Mouse (Mus musculus) kidney, adult 9 months (tissue): ENCODE results near the gene Cdc42se2.

Source experiments
- DNase-seq: peaks from one replicate; pipeline ENCODE4 v3.0.0; 2022

The Cdc42se2 gene

GRCm38 (mm10) chr11:54791458-54791857 lies 4.0 kb upstream of the Cdc42se2 start:
- no peak for DNase-seq

- DNase-seq, result peak; percentile 50
Observed at GRCm38 (mm10) chr11:54786858-54787487, 502 bp downstream of the Cdc42se2 start.

GRCm38 (mm10) chr11:54785566-54785965 lies 1.9 kb downstream of the Cdc42se2 start:
- DNase-seq, result no peak

GRCm38 (mm10) chr11:54784436-54784835 lies 3.0 kb downstream of the Cdc42se2 start:
- DNase-seq, result no peak

GRCm38 (mm10) chr11:54782253-54782652 lies 5.2 kb downstream of the Cdc42se2 start:
- no peak for DNase-seq

GRCm38 (mm10) chr11:54779946-54780345 lies 7.5 kb downstream of the Cdc42se2 start:
- DNase-seq, result no peak

GRCm38 (mm10) chr11:54778131-54778844 lies 9.2 kb downstream of the Cdc42se2 start:
- DNase-seq, result peak; percentile 23

GRCm38 (mm10) chr11:54777387-54778130 lies 9.9 kb downstream of the Cdc42se2 start:
- no peak for DNase-seq

GRCm38 (mm10) chr11:54776735-54777333 lies 10.6 kb downstream of the Cdc42se2 start:
- DNase-seq, result no peak

GRCm38 (mm10) chr11:54776367-54776701 lies 11.1 kb downstream of the Cdc42se2 start:
- DNase-seq, result no peak

GRCm38 (mm10) chr11:54775628-54776366 lies 11.7 kb downstream of the Cdc42se2 start:
- DNase-seq, result no peak

- DNase-seq, result no peak
Observed at GRCm38 (mm10) chr11:54774282-54775078, 13.0 kb downstream of the Cdc42se2 start.

GRCm38 (mm10) chr11:54771549-54771948 lies 15.9 kb downstream of the Cdc42se2 start:
- no peak for DNase-seq

GRCm38 (mm10) chr11:54769843-54770242 lies 17.6 kb downstream of the Cdc42se2 start:
- DNase-seq, result no peak

GRCm38 (mm10) chr11:54768116-54768690 lies 19.3 kb downstream of the Cdc42se2 start:
- no peak for DNase-seq

- DNase-seq, result no peak
Observed at GRCm38 (mm10) chr11:54764759-54765158, 22.7 kb downstream of the Cdc42se2 start.

- DNase-seq, result no peak
Observed at GRCm38 (mm10) chr11:54764026-54764425, 23.4 kb downstream of the Cdc42se2 start.

GRCm38 (mm10) chr11:54762735-54763134 lies 24.7 kb downstream of the Cdc42se2 start:
- no peak for DNase-seq

GRCm38 (mm10) chr11:54757993-54758392 lies 29.5 kb downstream of the Cdc42se2 start:
- no peak for DNase-seq

GRCm38 (mm10) chr11:54755148-54755664 lies 32.3 kb downstream of the Cdc42se2 start:
- no peak for DNase-seq
